Mouse (Mus musculus) ES-Bruce4 (cell line): ENCODE data around the gene Wdr43.

Experiments
- EP300 ChIP-seq: IDR thresholded peaks from 2 replicates; pipeline ENCODE4 v1.6.1; 2011; ENCODE audit warnings: low read depth, low read length; ENCODE audit not compliant: insufficient read depth
- POLR2A ChIP-seq: IDR thresholded peaks from one replicate; pipeline ENCODE4 v1.8.1; 2011; ENCODE audit warnings: low read length; ENCODE audit not compliant: insufficient read depth

GRCm38 (mm10) chr17:71636786-71637185, 21.1 kb downstream of the Wdr43 start:
- TF ChIP-seq EP300 (no peak), POLR2A (no peak)
